Mouse (Mus musculus): ENCODE data around the gene Tlk1. TPM values are rescaled to one million over a fixed set of nuclear protein-coding genes. Genes with fewer than 3 reads are reported as not detected.

Tlk1 gene
- polyA plus RNA-seq, 1 experiment from 2014 or later, result 53.9 TPM

- no peaks in the 10 kb centered on the region for H3K27me3 ChIP-seq (replicated peaks)
- no peak overlapping the region for H3K27ac ChIP-seq
- H3K4me1 ChIP-seq, result peaks cover 32% of the 10 kb centered on the region
- no peak overlapping the region for H3K4me2 ChIP-seq
- no peak overlapping the region for H3K4me3 ChIP-seq
- no peak for ATAC-seq
- H3K36me3 ChIP-seq, result peaks cover 7% of the 10 kb centered on the region; the same call in 1 of the 2 replicates
- WGBS (ENCODE audit: insufficient replicate concordance), result 87% methylated on average over 2 of the region's 2 CpGs
- no peaks in the 10 kb centered on the region for H3K9me3 ChIP-seq (replicated peaks)
- H3K9ac ChIP-seq, result no peak overlapping the region
Observed at GRCm38 (mm10) chr2:70669241-70669640, 156.3 kb downstream of the Tlk1 start.

GRCm38 (mm10) chr2:70667016-70667415, 158.5 kb downstream of the Tlk1 start:
- Histone ChIP-seq H3K4me2 (no peak overlapping the region), H3K27ac (no peak overlapping the region), H3K36me3 (peaks cover 7% of the 10 kb centered on the region; the same call in 1 of the 2 replicates), H3K4me3 (no peak overlapping the region), H3K27me3 (replicated peaks) (no peaks in the 10 kb centered on the region), H3K4me1 (peaks cover 54% of the 10 kb centered on the region), H3K9ac (no peak overlapping the region), H3K9me3 (replicated peaks) (no peaks in the 10 kb centered on the region)
- ATAC-seq, result no peak
- 78% methylated on average over 7 of the region's 7 CpGs for WGBS (ENCODE audit: insufficient replicate concordance)

GRCm38 (mm10) chr2:70663764-70664163, 161.8 kb downstream of the Tlk1 start:
- 75% methylated on average over 5 of the region's 5 CpGs for WGBS (ENCODE audit: insufficient replicate concordance)
- no peak for ATAC-seq
- Histone ChIP-seq H3K4me2 (no peak overlapping the region), H3K4me3 (no peak overlapping the region), H3K27ac (no peak overlapping the region), H3K9ac (no peak overlapping the region), H3K9me3 (replicated peaks) (no peaks in the 10 kb centered on the region), H3K36me3 (peaks cover 7% of the 10 kb centered on the region; the same call in 1 of the 2 replicates), H3K27me3 (replicated peaks) (no peaks in the 10 kb centered on the region), H3K4me1 (peaks cover 57% of the 10 kb centered on the region)

Other genes starting within 250 kb of the Tlk1 start
- 78.5 and 84.3 TPM in 2 replicates for gene Gorasp2, start 164.2 kb downstream of the Tlk1 start, polyA plus RNA-seq (2016; fragmentation: Nextera tagmentation; extraction: Ambion mirVana)
- 2.5 and 3.4 TPM in 2 replicates for gene Gm26558, start 163.6 kb downstream of the Tlk1 start, polyA plus RNA-seq (2016; fragmentation: Nextera tagmentation; extraction: Ambion mirVana)
- gene Dcaf17, start 229.6 kb upstream of the Tlk1 start, polyA plus RNA-seq (2016; fragmentation: Nextera tagmentation; extraction: Ambion mirVana), result 21.4 and 23.1 TPM in 2 replicates
- gene Mettl8, start 229.9 kb upstream of the Tlk1 start, polyA plus RNA-seq (2016; fragmentation: Nextera tagmentation; extraction: Ambion mirVana), result 13.4 and 13.6 TPM in 2 replicates